Mouse (Mus musculus): ENCODE measurements around the gene Hes7. TPM values are rescaled to one million over a fixed set of nuclear protein-coding genes. Genes with fewer than 3 reads are reported as not detected.

Hes7 gene
- total RNA-seq, 2 experiments from 2014 or later, result 0.26 TPM; not detected in 1

DNA sequence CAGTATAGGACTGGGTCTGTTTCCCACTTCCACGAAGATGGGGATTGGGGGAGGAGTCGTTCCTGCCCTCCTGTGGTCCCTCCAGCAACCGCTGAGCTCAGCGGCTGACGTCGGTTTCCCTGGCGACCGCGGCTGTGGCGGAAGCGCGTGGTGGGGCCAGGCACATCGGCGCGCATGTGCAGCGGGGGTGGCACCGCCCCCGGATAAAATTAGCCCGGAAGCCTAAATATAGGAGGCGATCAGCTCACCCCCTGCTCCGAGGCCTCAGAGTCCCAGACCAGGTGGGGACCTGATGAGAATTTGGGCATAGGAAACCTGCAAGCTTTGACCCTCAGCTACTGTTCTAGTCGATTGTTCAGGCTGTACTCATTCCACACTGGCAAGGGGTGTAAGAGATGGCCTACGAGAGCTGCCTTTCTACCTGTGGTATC lies 20.3 kb upstream of the Hes7 start:
- DNase-seq (ENCODE audit: low spot score in 2 of 2), result peak; percentile 90 to 93

DNA sequence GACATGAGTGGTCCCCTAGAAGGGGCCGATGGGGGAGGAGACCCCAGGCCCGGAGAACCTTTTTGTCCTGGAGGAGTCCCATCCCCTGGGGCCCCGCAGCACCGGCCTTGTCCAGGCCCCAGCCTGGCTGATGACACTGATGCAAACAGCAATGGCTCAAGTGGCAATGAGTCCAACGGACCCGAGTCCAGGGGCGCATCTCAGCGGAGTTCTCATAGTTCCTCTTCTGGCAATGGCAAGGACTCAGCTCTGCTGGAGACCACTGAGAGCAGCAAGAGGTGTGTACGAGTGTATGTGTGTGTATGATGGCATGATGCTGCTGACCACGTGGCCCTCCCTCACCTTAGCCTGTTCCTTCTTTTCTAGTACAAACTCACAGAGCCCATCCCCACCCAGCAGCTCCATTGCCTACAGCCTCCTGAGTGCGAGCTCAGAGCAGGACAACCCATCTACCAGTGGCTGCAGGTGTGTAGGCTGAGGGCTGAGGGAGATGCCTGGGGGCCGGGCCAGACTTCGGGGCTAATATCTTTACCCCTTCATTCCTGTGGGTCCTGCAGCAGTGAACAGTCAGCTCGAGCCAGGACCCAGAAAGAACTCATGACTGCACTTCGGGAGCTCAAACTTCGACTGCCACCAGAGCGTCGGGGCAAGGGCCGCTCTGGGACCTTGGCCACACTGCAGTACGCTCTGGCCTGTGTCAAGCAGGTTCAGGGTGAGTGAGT lies 19.4 kb upstream of the Hes7 start:
- DNase-seq (ENCODE audit: low spot score in 2 of 2), result peak in 1 of 2 experiments; percentile 37

GRCm38 (mm10) chr11:69101604-69102402 lies 18.4 kb upstream of the Hes7 start:
- peak in 1 of 2 experiments; percentile 27 for DNase-seq (ENCODE audit: low spot score in 2 of 2)

DNA sequence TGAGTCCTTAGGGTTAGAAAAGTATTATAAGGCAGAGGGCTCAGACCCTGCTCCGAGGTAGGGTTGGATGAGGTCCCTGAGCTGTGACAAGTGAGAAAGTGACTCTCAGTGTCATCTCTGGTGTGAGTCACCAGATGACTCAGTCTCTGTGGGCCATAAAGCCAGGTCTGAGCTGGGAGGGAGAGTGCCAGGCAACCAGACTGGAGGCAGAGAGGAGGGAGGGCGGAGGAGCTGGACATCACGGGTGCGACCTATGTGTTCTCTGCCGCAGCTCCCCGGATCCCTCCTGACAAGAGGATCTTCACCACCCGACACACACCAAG lies 17.8 kb upstream of the Hes7 start:
- peak; percentile 33 to 60 for DNase-seq (ENCODE audit: low spot score in 2 of 2)

DNA sequence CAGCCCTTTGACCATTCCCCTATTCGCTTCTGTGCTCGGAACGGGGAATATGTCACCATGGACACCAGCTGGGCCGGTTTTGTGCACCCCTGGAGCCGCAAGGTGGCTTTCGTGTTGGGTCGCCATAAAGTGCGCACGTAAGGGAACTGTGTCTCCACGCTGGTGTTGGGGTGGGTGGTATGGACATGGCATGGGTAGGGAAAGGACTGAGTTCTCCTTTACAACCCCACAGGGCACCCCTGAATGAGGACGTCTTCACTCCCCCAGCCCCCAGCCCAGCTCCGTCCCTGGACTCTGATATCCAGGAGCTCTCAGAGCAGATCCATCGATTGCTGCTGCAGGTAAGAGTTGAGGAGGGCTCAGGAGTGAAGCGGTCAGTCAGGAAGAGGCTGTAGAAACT lies 17.1 kb upstream of the Hes7 start:
- DNase-seq (ENCODE audit: low spot score in 2 of 2), result peak in 1 of 2 experiments; percentile 22

GRCm38 (mm10) chr11:69103531-69104435 lies 16.4 kb upstream of the Hes7 start:
- peak in 1 of 2 experiments; percentile 22 for DNase-seq (ENCODE audit: low spot score in 2 of 2)

DNA sequence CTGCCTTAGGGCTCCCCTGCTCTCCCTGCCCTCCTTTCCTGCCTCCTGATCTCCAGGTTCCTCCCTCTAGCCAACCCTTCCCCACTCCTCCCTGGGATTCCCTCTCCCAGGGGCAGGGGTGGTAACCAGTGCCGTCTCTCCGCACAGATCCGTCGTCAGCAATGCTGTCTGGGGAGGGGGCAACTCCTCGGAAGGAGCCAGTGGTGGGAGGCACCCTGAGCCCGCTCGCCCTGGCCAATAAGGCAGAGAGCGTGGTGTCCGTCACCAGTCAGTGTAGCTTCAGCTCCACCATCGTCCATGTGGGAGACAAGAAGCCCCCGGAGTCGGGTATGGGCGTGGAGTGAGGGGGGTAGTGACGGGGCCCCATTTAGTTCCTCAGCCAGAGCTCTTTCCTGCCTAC lies 15.7 kb upstream of the Hes7 start:
- peak in 1 of 2 experiments; percentile 21 for DNase-seq (ENCODE audit: low spot score in 2 of 2)

- peak in 1 of 2 experiments; percentile 14 for DNase-seq (ENCODE audit: low spot score in 2 of 2)
Measured at GRCm38 (mm10) chr11:69105227-69105626, 15.0 kb upstream of the Hes7 start.

DNA sequence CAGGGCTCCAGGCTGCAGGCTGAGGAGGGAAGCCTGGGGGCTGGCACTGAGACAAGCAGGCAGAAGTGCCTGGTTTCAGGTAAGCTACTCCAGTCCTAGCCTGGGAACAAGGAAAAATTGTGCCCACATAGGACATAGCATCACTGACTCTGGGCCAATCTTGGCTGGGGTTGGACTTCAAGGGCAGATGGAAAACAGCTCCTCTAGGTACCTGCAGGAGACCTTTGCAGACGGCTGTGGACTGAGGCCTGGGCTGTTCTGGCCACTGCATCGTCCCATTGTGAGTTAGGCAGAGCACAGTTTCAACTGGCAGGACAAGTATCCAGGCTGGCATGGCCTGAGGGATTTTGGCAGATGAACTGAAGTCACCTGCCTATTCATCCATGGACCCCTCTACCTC lies 14.4 kb upstream of the Hes7 start:
- no peak for DNase-seq (ENCODE audit: low spot score in 2 of 2)

DNA sequence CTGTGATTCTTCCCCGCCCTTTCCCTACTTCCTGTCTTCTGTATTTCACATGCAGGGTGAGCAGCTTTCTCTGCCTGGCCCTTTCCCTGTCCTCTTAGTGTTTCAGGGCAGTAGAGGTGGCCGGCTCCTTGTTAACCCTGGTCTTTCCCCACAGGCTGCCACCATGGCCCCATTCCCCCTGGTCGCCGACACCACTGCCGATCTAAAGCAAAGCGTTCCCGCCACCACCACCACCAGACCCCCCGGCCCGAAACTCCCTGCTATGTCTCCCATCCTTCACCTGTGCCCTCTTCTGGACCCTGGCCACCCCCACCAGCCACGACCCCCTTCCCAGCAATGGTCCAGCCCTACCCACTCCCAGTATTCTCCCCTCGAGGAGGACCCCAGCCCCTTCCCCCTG lies 13.9 kb upstream of the Hes7 start:
- DNase-seq (ENCODE audit: low spot score in 2 of 2), result peak in 1 of 2 experiments; percentile 21

DNA sequence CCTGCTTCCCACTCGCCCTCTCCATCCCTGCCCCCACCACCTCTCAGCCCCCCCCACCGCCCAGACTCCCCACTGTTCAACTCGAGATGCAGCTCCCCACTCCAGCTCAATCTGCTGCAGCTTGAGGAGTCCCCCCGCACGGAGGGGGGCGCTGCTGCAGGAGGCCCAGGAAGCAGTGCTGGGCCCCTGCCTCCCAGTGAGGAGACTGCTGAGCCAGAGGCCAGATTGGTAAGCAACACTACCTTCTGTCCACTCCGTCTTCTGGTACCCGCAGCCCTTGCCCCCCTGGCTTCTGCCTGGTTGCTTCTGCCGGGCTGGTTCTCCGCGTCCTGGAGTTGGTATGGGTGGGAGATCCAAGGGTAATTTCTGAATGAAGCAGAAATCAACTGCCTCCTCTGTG lies 13.4 kb upstream of the Hes7 start:
- peak in 1 of 2 experiments; percentile 17 for DNase-seq (ENCODE audit: low spot score in 2 of 2)

DNA sequence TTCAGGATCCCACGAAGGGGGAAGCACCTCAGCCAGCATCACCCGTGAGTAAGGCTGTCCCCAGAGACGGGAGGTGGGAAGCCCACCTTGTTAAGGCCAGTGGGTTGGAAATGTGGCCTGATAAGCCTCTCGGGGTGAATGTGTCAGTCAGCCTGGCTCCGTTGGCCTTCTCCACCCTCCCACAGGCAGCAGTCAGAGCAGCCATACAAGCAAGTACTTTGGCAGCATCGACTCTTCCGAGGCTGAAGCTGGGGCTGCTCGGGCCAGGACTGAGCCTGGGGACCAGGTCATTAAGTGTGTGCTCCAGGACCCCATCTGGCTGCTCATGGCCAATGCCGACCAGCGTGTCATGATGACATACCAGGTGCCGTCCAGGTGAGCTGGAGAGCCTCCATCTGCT lies 12.5 kb upstream of the Hes7 start:
- DNase-seq (ENCODE audit: low spot score in 2 of 2), result peak in 1 of 2 experiments; percentile 21

DNA sequence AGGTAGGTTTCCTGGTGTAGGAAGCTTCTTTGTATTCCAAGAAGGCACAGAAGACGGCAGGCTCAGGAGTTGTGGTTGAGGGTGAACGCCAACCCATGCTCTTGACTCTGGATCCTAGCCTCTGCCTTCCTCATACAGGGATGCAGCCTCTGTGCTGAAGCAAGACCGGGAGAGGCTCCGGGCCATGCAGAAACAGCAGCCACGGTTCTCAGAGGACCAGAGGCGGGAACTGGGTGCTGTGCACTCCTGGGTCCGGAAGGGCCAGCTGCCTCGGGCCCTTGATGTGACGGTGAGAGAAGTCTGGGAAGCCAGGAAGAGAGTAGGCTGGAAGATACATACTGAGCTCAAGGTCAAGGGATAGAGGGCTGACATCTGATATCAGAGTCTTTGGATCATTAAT lies 12.0 kb upstream of the Hes7 start:
- peak in 1 of 2 experiments; percentile 23 for DNase-seq (ENCODE audit: low spot score in 2 of 2)

GRCm38 (mm10) chr11:69109032-69109900 lies 10.9 kb upstream of the Hes7 start:
- peak in 1 of 2 experiments; percentile 20 for DNase-seq (ENCODE audit: low spot score in 2 of 2)

DNA sequence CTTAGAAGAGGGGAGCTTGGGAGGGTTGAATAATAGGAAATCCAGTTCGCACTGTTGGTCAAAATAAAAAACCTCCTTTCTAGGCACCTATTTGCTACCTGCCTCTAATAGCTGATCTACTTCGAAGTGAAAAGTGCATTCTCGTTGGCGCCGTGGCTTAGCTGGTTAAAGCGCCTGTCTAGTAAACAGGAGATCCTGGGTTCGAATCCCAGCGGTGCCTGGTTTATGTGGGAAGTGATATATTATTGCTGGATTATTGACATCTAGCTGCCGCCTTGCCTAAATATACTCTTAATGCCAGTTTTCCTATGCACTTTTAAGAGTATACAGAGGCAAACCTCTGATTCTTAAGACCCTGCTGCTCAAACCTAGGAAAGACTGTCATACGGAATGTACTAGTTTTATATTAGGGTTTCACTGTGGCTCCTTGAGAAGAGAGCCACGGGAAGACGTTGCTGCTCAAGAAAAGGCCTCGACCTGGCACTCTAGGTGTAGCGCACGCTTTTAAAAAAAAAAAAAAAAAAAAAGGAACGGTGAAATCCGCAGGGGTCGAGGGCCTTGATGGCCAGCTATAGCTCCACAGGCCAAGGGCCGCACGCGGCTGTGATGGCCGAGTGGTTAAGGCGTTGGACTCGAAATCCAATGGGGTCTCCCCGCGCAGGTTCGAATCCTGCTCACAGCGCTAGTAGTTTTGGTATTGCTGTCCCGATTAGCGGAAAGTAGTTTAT lies 9.7 kb upstream of the Hes7 start:
- DNase-seq (ENCODE audit: low spot score in 2 of 2), result peak; percentile 95

DNA sequence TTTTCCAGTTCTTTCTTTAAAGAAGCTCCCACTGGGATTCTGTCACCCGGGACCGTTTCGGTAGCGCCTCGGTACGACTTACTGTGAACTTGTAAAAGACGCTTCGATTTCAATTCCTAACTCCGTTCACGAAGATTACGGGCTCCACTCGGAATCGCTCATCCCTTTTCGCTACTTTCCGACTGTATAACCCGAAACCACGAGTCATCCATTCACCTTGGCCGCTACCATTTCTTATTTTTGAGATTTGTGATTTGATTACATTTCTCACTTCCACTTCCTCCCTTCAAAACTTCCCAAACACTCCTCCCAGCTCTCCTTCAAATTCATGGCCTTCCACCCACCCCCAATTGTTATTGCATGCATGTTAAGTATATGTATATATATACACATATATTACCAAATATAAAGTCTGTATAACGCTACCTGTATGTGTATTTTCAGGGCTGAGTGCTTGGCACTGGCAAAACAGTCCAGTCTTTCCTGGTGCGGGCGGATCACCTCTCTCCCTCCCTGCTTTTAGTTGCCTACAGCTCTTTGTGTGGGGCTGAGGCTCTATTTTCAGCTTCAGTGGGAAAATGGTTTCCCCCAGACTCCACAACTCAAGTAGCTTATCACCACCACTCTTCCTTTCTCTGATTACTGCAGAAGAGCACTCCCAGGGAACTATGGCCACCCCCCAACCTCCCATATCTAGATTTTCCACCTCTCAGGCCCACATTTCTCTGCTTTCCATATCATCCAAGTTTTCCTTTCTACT lies 9.0 kb upstream of the Hes7 start:
- no peak for DNase-seq (ENCODE audit: low spot score in 2 of 2)

DNA sequence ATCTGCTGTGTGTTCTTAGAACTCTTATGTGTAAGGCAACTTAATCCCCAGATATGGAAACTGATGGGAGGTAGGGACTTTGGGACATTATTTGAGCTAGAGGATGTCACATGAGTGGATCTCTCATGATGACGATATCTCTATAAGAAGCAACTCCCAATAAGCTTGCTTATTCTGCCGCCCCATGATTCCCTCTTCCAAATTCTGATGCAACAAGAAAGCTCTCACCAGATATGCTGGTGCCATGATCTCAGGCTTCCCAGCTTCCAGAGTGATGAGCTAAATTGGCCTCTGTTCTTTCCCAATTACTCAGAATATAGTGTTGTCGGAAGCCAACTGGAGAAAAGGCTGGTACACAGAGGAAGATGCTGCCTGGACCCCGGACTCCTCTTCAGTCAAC lies 8.3 kb upstream of the Hes7 start:
- no peak for DNase-seq (ENCODE audit: low spot score in 2 of 2)

DNA sequence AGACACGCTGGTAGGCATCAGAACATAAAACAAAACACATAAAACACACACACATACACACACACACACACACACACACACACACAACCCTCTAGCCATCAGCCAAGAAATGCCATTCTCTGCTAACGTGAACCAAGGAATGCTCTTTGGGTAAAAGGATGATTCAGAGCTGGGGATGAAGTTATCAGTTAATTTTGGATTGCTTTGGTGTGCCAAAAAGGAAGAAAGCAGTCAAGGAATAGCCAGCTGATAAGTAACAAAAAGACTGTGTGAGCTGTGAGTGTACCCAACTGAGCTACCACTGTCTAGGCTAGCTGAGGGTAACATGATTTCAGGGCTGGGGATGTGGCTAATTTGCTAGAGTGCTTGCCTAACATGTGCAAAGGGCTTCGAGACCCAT lies 6.2 kb upstream of the Hes7 start:
- no peak for DNase-seq (ENCODE audit: low spot score in 2 of 2)

GRCm38 (mm10) chr11:69114621-69115020 lies 5.6 kb upstream of the Hes7 start:
- DNase-seq (ENCODE audit: low spot score in 2 of 2), result no peak

Data from adrenal gland, adult 18-20 months (tissue).